Mouse (Mus musculus): ENCODE data around the gene Rgs12. TPM values are rescaled to one million over a fixed set of nuclear protein-coding genes. Genes with fewer than 3 reads are reported as not detected.

Rgs12 gene
- polyA plus RNA-seq (2017; shearing (Covaris generic)) = 10 to 100 TPM in 1 of 2 experiments, 1 to 10 TPM in 1; 5.3 to 11.0 TPM

- ATAC-seq = peak; percentile 76
These were observed at the start of gene Rgs12 for GRCm38 (mm10) chr5:34948861-34949760. Rgs12 (plus strand) TSS chr5:34949445.

DNA sequence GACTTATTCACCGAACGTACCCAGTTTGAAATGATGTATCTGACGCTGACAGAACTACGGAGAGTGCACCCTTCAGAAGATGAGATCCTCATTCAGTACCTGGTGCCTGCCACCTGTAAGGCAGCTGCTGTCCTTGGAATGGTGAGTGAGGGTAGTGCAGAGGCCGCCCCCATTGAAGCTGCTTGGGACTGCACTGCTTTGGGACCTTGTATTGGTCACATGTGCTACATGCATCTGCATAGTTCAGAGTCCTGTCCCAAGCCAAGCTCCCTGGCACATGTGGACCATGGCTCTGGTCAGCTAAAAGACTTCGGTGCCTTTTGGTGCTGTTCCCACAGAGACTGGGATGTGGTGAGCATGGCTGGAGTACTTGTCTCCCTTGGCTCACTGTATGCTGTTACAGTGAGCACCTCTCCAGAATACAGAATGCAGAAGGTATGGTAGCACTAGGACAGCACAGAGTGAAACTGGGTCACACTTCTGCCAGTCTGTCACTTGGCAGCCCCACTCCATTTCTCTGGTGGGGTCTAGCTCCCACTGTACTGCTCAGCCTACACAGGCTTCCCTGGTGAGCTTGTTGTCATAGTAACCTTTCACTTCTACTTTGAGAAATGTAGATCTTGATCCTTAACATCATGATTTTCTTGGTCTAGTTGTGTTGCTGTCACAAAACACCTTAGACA lies 49.3 kb upstream of the Rgs12 start:
- no peak for ATAC-seq

- ATAC-seq = no peak
These were observed 46.9 kb upstream of the Rgs12 start for GRCm38 (mm10) chr5:34902371-34902770.

- no peak for ATAC-seq
These were observed 46.3 kb upstream of the Rgs12 start for GRCm38 (mm10) chr5:34902811-34903385.

DNA sequence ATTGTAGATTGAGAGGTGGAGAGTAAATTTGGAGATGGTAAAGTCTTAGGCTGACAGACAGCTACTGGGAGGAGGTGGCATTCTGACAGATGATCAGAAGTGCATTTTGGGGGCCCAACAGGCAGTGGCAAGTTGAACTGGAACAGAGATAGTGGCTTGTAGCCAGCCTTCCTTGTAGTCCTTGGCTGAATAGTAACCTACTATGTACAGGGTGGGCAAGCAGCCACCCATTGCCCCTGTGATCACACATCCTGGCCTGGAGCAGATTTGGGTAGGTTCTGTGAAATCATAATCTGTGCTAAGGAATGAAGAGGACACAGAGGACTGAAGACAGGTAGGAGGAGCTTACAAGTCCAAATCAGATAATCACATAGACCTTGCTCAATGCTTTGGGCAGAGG lies 44.8 kb upstream of the Rgs12 start:
- ATAC-seq = no peak

DNA sequence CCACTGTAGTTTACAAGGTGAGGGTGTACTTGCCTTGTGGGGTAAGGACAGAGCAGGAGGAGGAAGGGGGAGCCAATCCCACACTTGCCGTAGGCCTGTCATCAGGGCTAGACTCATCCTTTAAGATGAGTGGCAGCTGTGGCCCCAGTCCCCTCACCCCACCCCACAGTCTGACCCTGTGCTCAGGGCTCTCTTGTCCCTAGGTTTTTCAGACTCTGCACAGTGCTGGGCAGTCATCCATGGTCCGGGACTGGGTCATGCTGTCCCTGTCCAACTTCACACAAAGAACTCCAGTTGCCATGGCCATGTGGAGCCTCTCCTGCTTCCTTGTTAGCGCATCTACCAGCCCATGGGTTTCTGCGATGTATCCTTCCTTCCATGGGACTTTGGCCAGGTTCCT lies 42.0 kb upstream of the Rgs12 start:
- no peak for ATAC-seq

- ATAC-seq = no peak
These were observed 41.1 kb upstream of the Rgs12 start, which contains the start of gene Msantd1 for GRCm38 (mm10) chr5:34907910-34908725. Msantd1 (plus strand) TSS chr5:34908012.

- ATAC-seq = no peak
These were observed 40.3 kb upstream of the Rgs12 start for GRCm38 (mm10) chr5:34908726-34909633.

- no peak for ATAC-seq
These were observed 39.4 kb upstream of the Rgs12 start for GRCm38 (mm10) chr5:34909634-34910503.

GRCm38 (mm10) chr5:34910504-34910815 lies 38.8 kb upstream of the Rgs12 start:
- no peak for ATAC-seq

DNA sequence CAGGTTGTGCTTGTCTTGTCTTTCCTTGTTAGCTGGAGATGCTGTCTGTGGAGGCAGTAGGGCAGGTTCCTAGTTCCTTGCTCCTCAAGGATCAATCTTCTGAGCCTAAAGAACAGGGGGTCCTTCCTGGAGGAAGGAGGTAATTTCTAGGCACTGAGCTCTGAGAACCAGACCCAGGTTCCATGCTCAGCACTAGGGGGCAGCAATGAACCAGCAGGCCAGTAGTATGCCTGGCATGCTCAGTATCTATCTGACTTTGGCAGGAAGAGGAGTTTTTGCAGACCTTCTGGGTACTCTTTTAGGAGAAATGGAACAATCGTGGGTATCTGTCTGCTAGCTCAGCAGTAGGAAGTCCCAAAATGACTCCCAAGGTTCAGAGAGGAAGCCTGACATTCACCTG lies 33.4 kb upstream of the Rgs12 start:
- ATAC-seq = peak; percentile 61

DNA sequence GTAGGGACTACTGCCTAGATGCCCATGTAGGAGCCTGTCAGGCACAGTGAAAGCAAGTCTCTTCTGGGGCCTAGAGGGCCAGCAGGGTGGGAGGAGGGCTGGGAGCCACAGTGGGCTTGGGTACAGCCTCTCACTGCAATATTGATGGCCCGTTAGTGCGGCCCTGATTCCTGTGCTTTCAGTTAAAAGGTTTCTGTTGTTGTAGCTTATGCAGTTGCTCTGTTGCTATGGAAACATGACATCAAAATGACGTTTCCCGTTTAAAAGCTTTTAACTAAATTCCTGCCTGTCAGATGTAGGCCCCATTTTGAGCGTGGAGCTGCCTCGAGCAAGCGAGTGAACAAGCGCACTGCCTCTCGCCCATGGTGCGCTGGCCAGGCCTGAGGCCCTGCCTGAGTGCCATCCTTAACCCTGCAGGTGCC lies 32.0 kb upstream of the Rgs12 start:
- no peak for ATAC-seq

- ATAC-seq = no peak
These were observed 30.5 kb upstream of the Rgs12 start for GRCm38 (mm10) chr5:34918785-34919184.

GRCm38 (mm10) chr5:34922531-34922930 lies 26.7 kb upstream of the Rgs12 start:
- no peak for ATAC-seq

- ATAC-seq = no peak
These were observed 25.3 kb upstream of the Rgs12 start for GRCm38 (mm10) chr5:34923920-34924319.

GRCm38 (mm10) chr5:34924519-34924918 lies 24.7 kb upstream of the Rgs12 start:
- no peak for ATAC-seq

- ATAC-seq = no peak
These were observed 21.6 kb upstream of the Rgs12 start for GRCm38 (mm10) chr5:34927648-34928047.

- no peak for ATAC-seq
These were observed 18.9 kb upstream of the Rgs12 start for GRCm38 (mm10) chr5:34930151-34930975.

DNA sequence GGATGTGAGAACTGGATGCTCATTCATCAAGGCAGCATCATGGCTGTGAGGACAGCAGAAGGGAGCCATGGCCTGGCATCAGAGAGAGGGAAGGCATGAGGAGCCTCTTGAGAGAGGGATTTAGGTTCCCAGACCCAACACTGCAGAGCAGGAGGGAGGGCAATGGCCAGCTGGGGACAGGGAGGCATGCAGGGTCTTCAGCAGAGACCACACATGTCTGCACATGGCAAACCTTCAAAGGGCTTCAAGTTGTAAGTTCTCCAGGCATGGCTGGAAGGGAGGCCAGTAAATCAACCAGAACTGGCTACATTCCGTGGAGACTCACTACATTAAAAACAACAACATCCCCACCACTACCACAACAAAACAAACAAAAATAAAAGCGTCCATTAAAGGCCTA lies 18.2 kb upstream of the Rgs12 start:
- no peak for ATAC-seq
